Mouse (Mus musculus) cortical plate, adult 2 months (tissue): Measurements from ENCODE around the gene Cdc42bpa.

Source experiments
- CTCF ChIP-seq: fragments of 200-500 bp; IDR thresholded peaks from 2 replicates; pipeline ENCODE4 v1.5.1; 2011; ENCODE audit warnings: mild to moderate bottlenecking, control low read depth, low read length; ENCODE audit not compliant: insufficient read depth; ENCODE audit errors: extremely low read depth
- POLR2A ChIP-seq: fragments of 200-500 bp; IDR thresholded peaks from 2 replicates; pipeline ENCODE4 v1.6.1; 2011; ENCODE audit warnings: mild to moderate bottlenecking, low read length, control low read depth; ENCODE audit not compliant: insufficient read depth; ENCODE audit errors: extremely low read depth

DNA sequence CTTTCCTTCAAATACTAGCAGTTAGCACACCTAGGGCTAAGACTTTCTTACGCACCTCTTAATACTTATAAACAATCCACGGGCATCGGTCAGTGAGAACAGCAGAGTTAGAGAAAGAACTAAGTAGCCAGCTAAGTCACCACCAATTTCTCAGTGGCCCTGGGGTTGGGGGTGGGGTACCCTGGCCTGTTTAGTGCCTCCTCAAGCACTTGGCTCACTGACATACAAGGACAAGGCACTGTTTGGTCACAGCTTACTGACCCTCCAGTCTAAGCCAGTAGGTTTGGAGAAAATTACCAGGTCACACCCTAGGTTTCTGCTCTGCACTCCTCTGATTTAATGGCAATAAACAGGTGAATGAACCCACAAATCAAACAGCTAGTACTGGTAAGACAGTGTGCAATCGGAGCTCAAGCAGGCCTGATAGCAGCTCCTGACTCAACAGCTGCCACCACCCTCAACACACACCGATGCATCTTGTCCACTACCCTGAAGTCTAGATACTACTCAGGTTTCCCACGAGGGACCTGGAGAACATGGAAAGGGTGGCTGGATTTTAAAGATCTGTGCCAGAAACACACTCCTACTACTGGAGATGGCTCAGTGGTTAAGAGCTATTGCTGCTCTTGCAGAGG, 223.4 kb downstream of the Cdc42bpa start:
- TF ChIP-seq CTCF (no peak), POLR2A (no peak)
